Mouse (Mus musculus) embryo, embryonic 10 days (tissue): ENCODE measurements around the gene Sgsm2.
A peak's percentile ranks its signal among the peaks of the same experiment; 100 is the strongest.

Experiments used
- DNase-seq: peaks from one replicate; pipeline ENCODE4 v3.0.0-alpha.2; 2015; ENCODE audit warnings: low spot score

Gene Sgsm2

DNA sequence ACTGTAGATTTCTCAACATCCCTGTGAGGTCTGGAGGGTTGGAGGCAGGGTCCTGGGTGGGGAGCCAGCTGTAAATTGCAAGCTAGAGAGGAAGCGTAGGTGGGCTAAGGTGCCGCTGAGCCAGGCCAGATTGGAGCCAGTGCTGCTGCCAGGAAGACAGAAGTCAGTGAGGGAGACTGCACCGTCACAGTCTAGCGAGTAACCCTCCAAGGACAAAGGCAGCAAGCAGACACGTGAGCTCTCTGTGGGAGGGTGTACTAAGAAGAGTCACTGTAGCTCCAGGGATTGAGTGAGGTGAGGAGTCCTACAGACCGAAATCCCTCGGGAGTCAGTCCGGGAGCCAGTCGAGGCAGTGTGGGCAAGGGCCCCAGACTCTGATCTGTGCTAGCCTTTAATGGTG lies 55.5 kb downstream of the Sgsm2 start:
- DNase-seq = no peak

DNA sequence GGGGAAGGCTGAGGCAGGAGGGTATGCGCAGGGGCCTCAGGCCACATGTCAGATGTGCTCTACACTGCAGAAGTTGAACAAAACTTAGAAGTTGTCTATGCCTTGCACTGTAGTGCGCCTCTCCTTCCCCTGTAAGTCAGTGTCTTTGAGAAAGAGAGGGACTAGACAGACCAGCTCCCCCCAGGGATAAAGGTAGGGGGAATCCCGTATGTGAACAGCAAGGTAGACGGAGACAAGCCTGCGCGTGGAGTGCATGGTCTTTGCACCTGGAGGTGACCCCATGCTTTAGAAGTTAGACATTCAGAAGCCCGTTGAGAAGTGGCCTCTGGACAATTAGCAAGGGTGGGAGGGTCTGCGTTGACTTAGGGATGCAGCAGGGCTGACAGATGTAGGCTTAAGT lies 56.1 kb downstream of the Sgsm2 start:
- no peak for DNase-seq

DNA sequence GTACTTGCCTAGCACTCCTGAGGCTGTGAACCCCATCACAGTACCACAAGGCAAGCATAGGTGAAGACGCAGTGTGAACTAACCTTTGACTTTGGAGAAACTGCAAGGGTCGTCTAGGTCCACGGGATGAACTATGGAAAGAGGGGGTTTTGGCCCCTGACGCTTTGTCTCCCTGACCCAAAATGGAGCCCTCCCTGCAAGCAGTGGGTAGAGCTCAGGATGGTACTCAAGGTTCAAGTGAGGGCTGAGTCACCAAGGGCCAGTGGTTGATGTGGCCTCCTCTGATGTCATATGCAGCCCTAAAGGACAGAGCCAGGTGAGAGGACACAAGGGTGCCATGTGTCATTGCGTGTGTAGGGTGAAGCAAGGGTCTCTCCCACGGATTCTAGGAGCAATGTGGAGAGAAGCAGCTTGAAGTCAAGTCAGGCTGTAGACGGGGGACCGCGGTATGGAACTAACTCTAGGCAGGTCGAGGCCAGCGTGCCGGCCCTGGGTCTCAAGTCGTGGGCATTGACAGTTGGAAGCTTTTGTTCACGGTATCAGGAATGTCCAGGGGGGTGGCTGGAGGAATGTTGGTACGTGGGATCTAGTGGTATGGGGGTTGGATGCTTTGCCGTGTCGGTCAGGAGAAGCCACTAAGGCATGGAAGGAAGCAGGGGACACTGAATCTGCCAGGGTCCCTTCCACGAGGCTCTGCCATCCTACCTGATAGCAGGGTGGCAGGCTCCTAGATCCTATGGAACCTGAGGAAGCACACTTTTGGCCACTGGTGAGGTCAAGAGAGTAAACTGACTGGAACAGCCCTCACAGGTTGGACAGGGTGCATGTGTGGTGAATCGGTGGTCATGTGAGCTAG lies 56.8 kb downstream of the Sgsm2 start:
- no peak for DNase-seq

DNA sequence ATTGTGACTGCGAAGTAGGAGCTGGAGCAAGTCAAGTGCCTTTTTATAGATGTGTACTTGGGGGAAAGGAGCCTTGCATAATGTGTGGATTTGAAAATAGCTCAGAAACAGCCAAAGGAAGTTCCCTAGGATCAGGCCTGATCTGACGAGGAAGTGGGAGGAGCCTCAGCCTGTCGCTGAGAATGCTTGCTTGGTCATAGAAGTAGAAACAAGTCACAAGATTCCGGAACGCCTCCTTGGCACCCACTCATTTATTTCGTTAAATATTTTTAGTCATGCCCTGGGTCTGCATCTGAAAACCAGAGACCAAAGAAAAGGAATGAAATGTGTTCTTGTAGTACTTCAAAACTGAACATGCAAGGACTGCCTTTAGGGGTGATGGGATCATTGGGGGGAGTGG lies 57.9 kb downstream of the Sgsm2 start:
- DNase-seq = peak; percentile 42

DNA sequence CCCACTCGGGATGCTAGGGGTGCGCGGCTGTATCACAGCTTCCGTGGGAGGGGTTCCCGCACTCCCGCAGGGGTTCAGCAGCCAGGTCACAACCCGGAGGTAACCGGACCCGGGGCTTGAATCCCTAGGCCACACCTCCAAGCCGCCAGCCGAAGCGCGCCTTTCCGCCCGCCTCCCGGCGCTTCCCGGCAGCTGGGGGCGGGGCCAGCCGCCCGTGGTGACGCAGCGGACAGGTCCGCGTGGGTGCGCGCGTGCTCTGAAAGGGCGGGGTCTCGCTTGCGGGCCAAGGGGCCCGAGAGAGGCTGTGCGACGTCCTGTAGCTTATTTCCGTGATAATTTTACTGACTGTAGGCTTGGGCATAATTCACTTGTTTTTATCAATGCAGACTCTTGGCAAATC lies 58.4 kb downstream of the Sgsm2 start:
- DNase-seq = peak; percentile 92

DNA sequence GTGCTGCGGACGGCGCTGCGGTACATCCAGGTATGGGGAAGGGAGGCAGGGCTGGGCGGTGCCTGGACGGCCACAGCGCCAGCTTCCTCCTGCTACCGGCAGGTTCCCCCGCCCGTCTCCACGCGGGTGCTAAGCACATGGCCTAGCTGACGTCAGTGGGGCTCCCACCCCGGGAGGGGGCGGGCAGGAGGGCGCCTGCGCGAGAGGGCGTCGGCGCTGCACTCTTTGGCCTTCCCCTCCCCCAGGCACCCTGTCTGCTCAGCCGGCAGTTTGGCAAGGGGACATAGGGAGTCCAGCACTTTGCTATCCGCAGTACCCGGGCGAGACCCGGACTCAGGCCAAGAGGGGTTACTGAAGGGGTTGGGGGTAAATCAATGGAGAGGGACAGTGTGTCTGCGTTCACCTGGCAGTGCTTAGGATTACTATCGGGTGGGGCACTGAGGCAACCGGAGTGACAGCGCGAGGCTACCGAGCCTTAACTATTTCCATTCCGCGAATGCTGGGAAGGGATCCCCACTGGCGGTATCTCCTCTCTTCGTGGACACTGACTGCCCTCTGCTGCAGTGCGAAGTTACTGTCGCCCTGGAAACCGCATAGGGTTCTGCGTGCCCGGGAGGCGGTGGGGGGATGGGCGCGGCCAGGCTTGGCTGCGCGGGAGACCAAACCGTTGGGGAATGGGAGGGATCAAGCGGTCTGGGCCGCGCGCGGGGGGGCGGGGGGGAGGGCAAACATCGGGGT lies 59.0 kb downstream of the Sgsm2 start:
- DNase-seq = peak; percentile 89

DNA sequence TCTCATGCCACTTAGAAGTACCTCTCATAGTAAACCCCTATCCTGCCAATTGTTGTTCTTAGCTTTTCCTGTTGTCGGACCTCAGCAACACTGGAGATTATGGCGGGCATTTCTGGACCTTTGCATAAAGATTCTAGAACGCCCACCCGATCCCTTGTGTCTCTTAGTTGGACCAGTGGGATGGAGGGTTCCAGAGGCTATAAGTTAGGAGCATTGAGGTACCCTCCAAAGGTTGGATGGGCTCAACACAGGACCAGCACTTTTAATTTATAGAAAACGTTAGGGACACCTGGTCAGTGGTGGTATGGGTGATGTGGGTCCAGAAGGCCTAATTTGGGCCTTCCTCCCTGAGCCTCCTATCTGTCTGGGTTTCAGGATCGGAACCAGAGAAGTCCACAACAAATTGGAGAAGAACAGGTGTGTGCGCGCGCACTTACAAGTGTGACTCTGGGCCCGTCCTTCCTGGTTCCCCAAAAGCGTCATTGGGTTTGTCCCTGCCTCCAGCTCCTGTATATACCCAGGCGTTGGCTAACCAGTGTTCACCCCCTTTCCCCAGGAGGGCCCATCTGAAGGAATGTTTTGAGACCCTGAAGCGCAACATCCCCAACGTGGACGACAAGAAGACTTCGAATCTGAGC lies 59.7 kb downstream of the Sgsm2 start:
- no peak for DNase-seq

DNA sequence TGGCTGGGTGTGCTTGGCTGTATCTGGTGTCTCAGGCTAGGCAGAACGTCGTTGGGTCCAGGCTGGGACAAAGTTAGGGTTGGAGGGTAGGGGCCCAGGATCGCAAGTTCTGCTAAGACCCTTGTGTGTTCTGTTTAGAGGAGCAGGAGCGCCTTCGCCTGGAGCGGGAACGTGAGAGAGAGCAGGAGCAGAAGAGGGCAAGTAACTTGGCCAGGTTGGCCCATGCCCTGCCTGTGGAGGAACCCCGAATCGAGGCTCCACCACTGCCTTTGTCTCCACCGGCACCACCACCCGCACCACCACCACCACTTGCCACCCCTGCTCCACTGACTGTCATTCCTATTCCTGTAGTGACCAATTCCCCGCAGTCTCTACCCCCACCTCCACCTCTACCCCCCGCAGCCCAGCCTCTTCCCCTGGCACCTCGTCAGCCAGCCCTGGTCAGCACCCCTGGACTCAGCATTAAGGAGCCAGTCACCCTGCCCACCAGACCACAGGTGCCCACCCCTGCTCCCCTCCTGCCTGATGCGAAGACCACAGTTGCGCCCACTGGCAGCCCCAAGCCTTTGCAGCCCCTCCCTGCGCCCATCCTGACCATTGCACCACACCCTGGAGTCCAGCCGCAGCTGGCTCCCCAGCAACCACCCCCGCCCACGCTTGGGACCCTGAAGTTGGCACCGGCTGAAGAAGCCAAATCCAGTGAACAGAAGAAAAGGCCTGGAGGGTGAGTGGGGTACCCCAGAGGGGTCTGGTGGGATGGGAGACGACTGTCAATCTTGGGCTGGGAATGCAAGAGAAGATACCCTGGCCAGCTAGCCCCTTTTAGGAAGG lies 60.4 kb downstream of the Sgsm2 start:
- DNase-seq = no peak

DNA sequence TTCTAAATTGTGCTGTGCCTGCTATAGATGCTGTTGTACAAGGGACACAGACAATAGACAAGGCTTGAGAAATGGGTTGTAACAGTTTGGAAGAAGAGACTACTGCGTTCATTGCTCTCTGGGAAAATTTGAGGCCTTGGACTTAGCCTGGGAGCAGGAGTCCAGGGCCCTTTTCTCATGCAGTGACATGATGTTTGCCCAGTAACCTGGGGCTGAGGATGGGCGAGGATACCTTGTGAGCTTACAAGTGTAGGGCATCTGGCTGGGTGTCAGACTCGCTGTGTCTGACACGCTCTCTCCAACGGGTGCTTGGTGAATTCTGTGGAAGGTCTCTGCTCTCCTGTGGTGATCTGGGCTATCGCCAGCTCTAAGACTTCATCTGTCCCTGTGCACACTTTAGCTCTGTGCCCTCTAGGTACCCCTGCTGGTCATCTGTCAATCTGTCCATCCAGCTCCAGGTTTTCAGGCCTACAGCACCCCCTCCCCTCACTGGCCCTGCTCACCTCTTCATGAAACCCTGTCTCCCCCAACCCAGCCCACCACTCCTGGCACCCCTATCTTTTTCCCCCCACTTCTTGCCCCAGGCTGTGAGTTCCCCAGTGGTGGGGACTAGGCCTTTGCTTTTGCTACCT lies 61.2 kb downstream of the Sgsm2 start:
- DNase-seq = no peak

DNA sequence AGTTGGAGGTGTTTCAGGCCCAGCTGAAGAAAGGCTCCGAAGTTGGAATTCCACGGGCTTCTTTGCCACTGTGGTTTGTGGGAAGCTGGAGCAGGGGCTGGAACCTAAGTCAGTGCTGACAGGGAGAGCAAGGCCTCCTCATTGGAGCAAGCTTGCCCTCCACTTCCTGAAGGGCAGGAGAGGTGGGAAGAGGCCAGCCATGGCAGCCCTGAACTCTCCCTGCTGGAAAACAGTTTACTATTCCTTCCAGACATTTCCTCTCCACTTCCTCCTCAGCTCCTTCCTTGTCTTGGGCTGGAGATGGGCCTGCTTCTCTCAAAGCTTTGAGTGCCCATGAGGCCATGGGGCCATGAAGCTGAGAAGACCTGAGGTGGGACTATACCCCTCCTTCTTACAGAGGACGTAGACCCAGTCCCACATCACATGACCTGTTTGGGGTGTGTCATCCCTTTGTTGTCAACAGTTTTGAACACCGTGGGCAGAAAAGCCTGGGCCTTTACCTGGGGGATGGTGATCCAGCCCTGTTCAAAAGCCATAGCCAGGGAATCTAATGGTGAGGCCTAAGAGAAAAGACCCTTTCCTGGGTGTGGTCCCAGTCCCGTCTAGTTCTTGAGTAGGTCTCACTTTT lies 62.1 kb downstream of the Sgsm2 start:
- DNase-seq = no peak

DNA sequence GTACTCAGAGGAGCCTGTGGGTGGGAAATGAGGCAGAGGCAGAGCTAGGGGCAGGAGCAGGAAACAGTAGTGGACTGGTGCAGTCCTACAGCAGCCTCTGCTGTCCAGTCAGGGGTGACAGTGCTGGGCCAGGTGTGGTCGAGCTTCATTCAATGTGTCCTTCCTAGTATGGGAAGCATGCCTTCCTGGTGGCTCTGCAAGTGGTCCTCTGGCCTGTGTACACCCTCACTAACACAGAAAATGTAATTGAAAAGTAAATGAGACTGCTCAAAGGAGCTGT lies 62.6 kb downstream of the Sgsm2 start:
- no peak for DNase-seq

DNA sequence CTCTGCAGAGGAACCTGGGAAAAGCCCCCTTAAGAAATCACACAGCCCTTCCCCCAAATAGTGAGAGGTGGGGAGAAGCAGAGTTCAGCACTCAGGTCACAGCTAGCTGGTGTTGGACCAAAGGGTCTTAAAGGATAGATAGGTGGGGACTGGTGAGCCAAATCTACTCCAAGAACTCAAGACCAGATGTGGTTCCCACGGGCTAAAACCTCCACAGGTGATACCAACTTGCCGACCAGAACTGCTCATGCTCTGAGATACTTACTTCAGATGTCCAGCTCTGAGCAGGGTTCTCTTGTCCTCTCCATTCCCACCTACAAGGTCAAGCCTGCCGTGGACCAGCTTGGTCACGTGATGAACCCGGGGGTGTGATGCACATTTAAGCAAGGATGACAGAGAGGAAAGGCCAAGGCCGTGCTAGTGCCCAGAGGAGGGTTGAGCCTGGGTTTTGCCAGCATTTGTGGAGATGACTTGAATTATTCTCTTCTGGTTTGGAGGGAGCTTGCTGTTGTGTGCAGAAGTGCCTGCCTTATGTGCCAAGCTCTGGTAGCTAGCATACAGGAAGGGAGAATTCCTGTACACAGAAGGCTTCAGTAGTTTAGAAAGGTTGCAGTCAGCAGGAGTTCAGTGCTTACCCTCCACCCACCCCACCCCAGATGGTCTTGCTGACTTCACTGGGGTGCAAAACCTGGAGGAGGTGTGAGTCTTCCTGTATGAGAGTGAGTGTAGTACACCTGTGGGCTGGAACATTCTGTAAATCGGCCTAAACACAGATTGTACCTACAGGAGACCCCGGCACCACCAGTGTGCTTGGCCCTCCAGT lies 63.1 kb downstream of the Sgsm2 start:
- DNase-seq = no peak

DNA sequence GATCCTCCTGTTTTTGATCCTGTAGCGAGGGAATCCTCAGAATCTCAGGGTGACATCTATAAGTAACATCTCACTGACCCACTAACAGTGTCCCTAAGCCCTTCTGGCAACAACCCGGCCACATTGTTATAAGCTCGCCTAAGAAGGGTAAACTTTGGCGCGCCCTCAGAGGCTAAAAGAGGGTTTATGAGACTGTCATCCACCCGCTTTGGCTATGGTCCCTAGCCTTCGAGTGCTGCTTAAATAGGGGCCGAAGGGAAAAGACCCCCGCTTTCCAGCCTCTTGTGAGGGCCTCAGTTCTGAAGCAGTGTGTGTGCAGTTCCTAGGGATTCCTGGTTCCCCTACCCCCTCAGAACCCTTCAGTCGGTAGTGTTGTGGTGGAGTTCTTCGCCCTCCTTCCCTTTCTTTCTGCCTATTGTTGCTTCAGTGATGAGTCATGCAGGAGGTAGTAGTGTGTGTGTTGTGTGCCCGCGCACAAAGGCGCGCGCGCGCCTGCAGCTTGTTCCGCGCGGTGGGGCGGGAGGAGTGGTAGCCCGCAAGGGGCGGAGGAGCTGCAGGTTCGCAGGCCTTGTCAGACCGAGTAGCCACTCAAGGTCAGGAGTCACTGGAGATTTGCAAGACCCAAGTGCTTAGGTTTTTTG lies 64.2 kb downstream of the Sgsm2 start:
- peak; percentile 70 for DNase-seq

DNA sequence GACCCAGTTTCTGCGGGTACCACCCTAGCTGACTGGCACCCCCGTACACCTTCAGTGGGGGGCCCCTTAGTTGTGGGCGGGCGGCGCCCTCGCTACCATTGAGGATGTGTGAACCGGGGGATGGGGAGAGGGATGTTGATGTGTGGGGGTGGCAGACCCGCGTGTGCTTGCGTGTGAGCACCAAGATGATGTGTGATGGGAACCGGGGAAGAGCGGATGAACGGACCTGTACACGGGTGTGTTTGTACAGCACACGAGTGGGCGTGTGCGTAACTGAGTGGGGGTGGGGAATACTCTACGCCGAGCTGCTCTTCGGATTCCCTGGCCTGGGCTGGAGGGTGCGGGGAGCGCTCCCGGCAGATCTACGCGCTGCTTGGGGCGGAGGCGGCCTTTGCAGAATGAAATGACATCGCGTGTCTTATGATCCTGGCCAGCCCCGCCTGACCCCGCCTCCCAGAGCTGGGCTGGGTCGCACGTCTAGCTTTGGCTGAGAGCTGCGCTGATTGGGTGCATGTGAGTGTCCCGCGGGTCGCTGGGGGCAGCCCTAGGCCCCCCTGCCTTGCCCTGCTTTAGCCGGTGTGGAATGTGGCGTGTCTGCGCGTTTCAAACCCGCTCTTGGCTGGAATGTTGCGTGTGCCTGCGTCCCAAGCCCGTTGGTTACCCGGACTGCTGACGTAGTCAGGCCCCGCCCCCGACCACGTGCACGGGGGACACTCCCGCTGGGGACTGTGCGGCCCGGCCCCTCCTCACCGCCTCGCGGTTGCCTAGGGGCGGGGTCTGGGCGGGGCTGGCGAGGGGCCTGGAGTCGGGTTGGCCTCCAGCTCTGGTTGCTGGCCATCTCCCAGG lies 65.0 kb downstream of the Sgsm2 start:
- DNase-seq = peak; percentile 99

DNA sequence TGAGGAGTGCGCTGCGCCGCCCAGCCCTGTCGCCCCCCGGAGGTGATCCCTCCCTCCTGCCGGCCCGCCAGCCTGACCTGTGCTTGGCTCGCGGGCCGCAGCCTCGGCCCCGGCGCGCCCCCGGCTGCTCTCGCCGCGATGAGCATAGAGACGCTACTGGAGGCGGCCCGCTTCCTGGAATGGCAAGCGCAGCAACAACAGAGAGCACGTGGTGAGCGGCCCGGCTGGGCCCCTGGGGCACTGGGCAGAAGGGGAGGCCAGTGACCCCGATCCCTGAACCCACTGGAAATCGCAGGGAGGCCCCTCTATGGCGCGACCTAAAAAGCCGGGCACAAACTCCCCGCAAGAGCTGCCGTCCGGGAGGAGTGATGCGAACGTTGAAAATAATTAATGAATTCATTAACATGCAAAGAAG lies 65.7 kb downstream of the Sgsm2 start:
- peak; percentile 75 for DNase-seq

DNA sequence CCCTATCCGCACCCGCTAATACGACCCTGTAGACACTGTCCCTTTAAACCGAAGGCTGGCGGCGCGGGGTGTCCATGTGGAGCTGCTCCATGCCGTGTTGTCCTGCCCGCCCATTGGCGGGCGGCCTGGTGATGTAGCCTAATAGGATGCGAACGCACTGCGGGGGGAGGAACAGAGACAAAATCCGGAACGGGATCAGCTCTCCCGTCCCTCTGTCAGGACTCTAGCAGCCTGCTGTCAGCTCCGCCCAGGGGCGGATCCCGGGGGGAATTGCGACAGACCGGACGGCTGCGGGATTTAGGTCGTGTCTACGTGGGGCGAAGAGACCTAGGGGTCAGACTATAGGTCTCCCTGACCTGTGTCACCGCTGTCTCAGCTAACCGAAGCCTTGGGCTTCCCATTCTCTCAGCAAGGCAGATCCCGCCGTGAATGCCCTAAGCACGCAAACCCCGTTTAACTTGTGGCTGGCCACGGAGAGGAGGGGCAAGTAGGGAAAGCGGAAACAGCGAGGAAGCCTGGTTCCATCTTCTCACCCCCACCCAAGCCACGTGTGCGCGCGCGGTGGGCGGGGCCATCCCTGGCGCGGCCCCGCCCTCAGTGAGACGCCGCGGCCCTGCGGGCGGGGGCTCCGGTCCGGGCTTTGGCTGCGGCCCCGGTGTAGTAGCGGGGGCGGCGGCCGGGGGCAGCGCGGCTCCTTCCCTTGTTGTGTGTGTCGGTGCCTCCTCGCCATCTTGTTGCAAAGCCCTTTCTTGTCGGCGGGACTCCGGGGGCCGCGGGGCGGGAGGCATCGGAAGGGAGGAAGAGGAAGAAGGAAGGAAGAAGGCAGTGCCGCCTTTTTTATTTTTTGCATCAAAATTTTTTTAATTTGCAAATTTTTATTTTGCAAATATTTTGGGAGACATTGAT lies 66.4 kb downstream of the Sgsm2 start, which contains the start of gene Mnt:
Gene Mnt, plus strand, starts transcription at position 665 of the 906 bp plus-strand sequence.
- DNase-seq = peak; percentile 97

DNA sequence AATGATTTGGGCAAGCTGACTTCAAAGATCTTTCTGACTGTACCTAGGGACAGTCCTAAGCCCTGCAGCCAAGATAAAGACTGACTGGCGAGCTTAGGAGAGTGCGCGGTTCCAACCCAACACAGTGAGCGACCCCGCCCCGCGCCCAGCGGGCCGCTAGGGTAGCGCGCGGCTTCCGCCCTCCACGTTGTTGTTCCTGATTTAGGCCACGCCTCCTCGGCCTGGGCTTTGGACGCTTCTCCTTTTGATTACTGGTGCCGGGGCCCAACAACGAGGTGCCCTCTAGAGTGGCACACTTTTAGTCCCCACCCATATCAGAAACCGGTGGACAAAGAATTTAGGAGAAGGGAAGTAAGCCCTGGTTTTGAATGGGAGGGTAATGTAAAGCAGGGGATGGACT lies 67.0 kb downstream of the Sgsm2 start:
- DNase-seq = peak; percentile 92
